Mouse (Mus musculus): ENCODE data around the gene Adap2.
"Not testable (repeated sequence)": the region's sequence is repeated elsewhere in the genome, so short reads cannot be mapped to it uniquely, and the experiment has no call there.

DNA sequence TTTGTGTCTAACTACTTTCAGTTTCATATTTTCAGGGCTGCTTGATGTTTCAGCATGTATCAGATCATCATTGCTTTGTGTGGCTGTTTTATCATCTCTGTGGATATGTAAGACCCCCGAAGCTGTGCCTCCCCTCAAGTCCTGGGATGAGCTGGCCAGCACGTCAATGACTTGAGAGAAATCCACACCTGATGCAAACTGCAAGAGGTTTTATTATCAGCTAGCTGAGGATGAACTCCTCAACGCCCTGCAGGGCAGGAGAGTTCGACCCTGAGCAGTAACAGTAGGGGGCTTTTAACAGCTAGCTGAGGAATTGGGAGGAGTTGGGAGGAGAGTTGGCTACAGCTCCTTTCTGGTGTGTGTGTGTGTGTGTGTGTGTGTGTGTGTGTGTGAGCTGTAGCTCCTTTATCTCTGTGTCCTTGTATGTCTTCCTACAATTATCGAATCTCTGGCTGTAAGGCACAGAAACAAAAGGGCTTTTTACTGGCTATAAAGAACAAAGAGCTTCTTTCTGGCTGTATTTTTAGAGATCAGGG is 31.6 kb downstream of the Adap2 start:
- not testable (repeated sequence) for TF ChIP-seq CTCF (IDR thresholded peaks at IDR 0.05; ENCODE audit: extremely low read depth, insufficient read length, insufficient replicate concordance, low read depth, low read length); POLR2A (IDR thresholded peaks at IDR 0.05; ENCODE audit: low read depth, low read length)

Measured in small intestine, adult 2 months (tissue).